Mouse (Mus musculus): ENCODE results near the gene Gm4631.
"Not testable (repeated sequence)": the region's sequence is repeated elsewhere in the genome, so short reads cannot be mapped to it uniquely, and the experiment has no call there.

Gene Gm4631

GRCm38 (mm10) chr2:175338097-175338496 lies at the start of gene Gm4631:
Gene Gm4631 (minus strand): TSS chr2:175338197.
- in situ Hi-C loops (cut with MboI, MseI) = loop anchor here (25.0 kb wide), 1 partner anchor 1874 kb away; the partner anchor contains the start of gene Gm14410

GRCm38 (mm10) chr2:175372136-175372535 lies 34.1 kb upstream of the Gm4631 start, which contains the start of gene Zfp968:
Gene Zfp968 (plus strand): TSS chr2:175372436.
- in situ Hi-C loops (cut with MboI, MseI) = not testable (repeated sequence)

GRCm38 (mm10) chr2:175274825-175275224 lies 63.2 kb downstream of the Gm4631 start, which contains the start of gene Gm14440:
Gene Gm14440 (plus strand): TSS chr2:175275125.
- in situ Hi-C loops (cut with MboI, MseI) = not testable (repeated sequence)
